Mouse (Mus musculus): Measurements from ENCODE around the gene Kcng4.

- no peak for TF ChIP-seq POLR2A (IDR thresholded peaks at IDR 0.05; ENCODE audit: low read depth, low read length)
- TF ChIP-seq CTCF (IDR thresholded peaks at IDR 0.05; ENCODE audit: extremely low read depth, insufficient read length, insufficient replicate concordance, low read depth, low read length), result no peak
Measured at GRCm38 (mm10) chr8:119624916-119625315, 10.6 kb downstream of the Kcng4 start.

Measured in small intestine, adult 2 months (tissue).